Mouse (Mus musculus) heart, postnatal 4 days (tissue): Measurements from ENCODE around the gene Cd8a. TPM values are rescaled to one million over a fixed set of nuclear protein-coding genes. Genes with fewer than 3 reads are reported as not detected.

Source experiments
- total RNA-seq, 2 experiments: library from RNA; stranded (reverse); gene quantifications; 2 replicates each; pipeline ENCODE4 v1.2.3; 2021

Gene Cd8a
- total RNA-seq, 2 experiments from 2014 or later, result 0.14 to 0.36 TPM

Other genes starting within 250 kb of the Cd8a start
- gene Thnsl2, start 229.0 kb upstream of the Cd8a start, total RNA-seq, result 1 to 10 TPM; 4.8 to 5.3 TPM
- gene Fabp1, start 173.6 kb upstream of the Cd8a start, total RNA-seq, result not detected
- gene Krcc1, start 101.8 kb upstream of the Cd8a start, total RNA-seq, result 10 to 100 TPM; 55.9 to 61.1 TPM
- gene Smyd1, start 51.2 kb upstream of the Cd8a start, total RNA-seq, result 100 to 1,000 TPM; 351 to 365 TPM
- under 1 TPM; 0.23 to 0.31 TPM for gene Cd8b1, start 50.6 kb upstream of the Cd8a start, total RNA-seq
- 10 to 100 TPM; 42.1 to 43.9 TPM for gene Rmnd5a, start 67.2 kb downstream of the Cd8a start, total RNA-seq
- 10 to 100 TPM; 32.1 to 33.5 TPM for gene Rnf103, start 120.5 kb downstream of the Cd8a start, total RNA-seq
- gene Chmp3, start 170.4 kb downstream of the Cd8a start, total RNA-seq, result 10 to 100 TPM; 61.5 to 68.6 TPM